Mouse (Mus musculus): Measurements from ENCODE around the gene Atp2b2. TPM values are rescaled to one million over a fixed set of nuclear protein-coding genes. Genes with fewer than 3 reads are reported as not detected.

Gene Atp2b2
- polyA plus RNA-seq, 1 experiment from 2014 or later, result 0.12 TPM

- no peak overlapping the region for H3K4me2 ChIP-seq (ENCODE audit: low read length)
- H3K27me3 ChIP-seq (ENCODE audit: insufficient read depth, low read length), result no peaks in the 10 kb centered on the region
- no peak overlapping the region for H3K9ac ChIP-seq (ENCODE audit: low read depth, low read length)
- DNase-seq (ENCODE audit: low spot score), result peak; percentile 47
- no peak overlapping the region for H3K27ac ChIP-seq
- TF ChIP-seq CTCF (IDR thresholded peaks at IDR 0.05; ENCODE audit: low read depth), result no peak
- WGBS, result 76% methylated on average over 6 of the region's 8 CpGs
- H3K4me3 ChIP-seq (replicated peaks; ENCODE audit: low read depth, low read length), result no peak overlapping the region
- no peak for ATAC-seq (replicated peaks; ENCODE audit: low FRiP score, low read depth)
- no peaks in the 10 kb centered on the region for H3K9me3 ChIP-seq (replicated peaks; ENCODE audit: low read length)
- H3K36me3 ChIP-seq (ENCODE audit: insufficient read depth, low read length), result no peaks in the 10 kb centered on the region
- no peaks in the 10 kb centered on the region for H3K4me1 ChIP-seq (replicated peaks; ENCODE audit: insufficient read depth, low read length)
These were observed 113.1 kb downstream of the Atp2b2 start for GRCm38 (mm10) chr6:113929191-113929875.

GRCm38 (mm10) chr6:113923249-113923648 is 119.2 kb downstream of the Atp2b2 start:
- ATAC-seq (replicated peaks; ENCODE audit: low FRiP score, low read depth), result no peak
- WGBS, result 84% methylated on average over 4 of the region's 4 CpGs

GRCm38 (mm10) chr6:113920466-113920865 is 121.9 kb downstream of the Atp2b2 start:
- Histone ChIP-seq H3K4me2 (ENCODE audit: low read length) (no peak overlapping the region), H3K9ac (ENCODE audit: low read depth, low read length) (no peak overlapping the region), H3K36me3 (ENCODE audit: insufficient read depth, low read length) (no peaks in the 10 kb centered on the region), H3K4me3 (replicated peaks; ENCODE audit: low read depth, low read length) (no peak overlapping the region), H3K9me3 (replicated peaks; ENCODE audit: low read length) (no peaks in the 10 kb centered on the region), H3K4me1 (replicated peaks; ENCODE audit: insufficient read depth, low read length) (no peaks in the 10 kb centered on the region), H3K27ac (no peak overlapping the region), H3K27me3 (ENCODE audit: insufficient read depth, low read length) (no peaks in the 10 kb centered on the region)
- TF ChIP-seq CTCF (IDR thresholded peaks at IDR 0.05; ENCODE audit: low read depth), result no peak
- WGBS, result 63% methylated on average over 4 of the region's 5 CpGs
- DNase-seq (ENCODE audit: low spot score), result no peak
- ATAC-seq (replicated peaks; ENCODE audit: low FRiP score, low read depth), result no peak

More at GRCm38 (mm10) chr6:113923249-113923648, 119.2 kb downstream of the Atp2b2 start:
- Histone ChIP-seq H3K27me3 (ENCODE audit: insufficient read depth, low read length) (no peaks in the 10 kb centered on the region), H3K9ac (ENCODE audit: low read depth, low read length) (no peak overlapping the region), H3K4me3 (replicated peaks; ENCODE audit: low read depth, low read length) (no peak overlapping the region), H3K36me3 (ENCODE audit: insufficient read depth, low read length) (no peaks in the 10 kb centered on the region), H3K27ac (no peak overlapping the region), H3K9me3 (replicated peaks; ENCODE audit: low read length) (no peaks in the 10 kb centered on the region), H3K4me1 (replicated peaks; ENCODE audit: insufficient read depth, low read length) (no peaks in the 10 kb centered on the region), H3K4me2 (ENCODE audit: low read length) (no peak overlapping the region)
- DNase-seq (ENCODE audit: low spot score), result no peak
- no peak for TF ChIP-seq CTCF (IDR thresholded peaks at IDR 0.05; ENCODE audit: low read depth)

GRCm38 (mm10) chr6:113912753-113913152 is 129.7 kb downstream of the Atp2b2 start:
- H3K4me2 ChIP-seq (ENCODE audit: low read length), result no peak overlapping the region
- H3K27me3 ChIP-seq (ENCODE audit: insufficient read depth, low read length), result no peaks in the 10 kb centered on the region
- H3K4me3 ChIP-seq (replicated peaks; ENCODE audit: low read depth, low read length), result no peak overlapping the region
- H3K9me3 ChIP-seq (replicated peaks; ENCODE audit: low read length), result no peaks in the 10 kb centered on the region
- no peak for TF ChIP-seq CTCF (IDR thresholded peaks at IDR 0.05; ENCODE audit: low read depth)
- H3K27ac ChIP-seq, result no peak overlapping the region
- H3K4me1 ChIP-seq (replicated peaks; ENCODE audit: insufficient read depth, low read length), result no peaks in the 10 kb centered on the region
- DNase-seq (ENCODE audit: low spot score) (no peak), ATAC-seq (replicated peaks; ENCODE audit: low FRiP score, low read depth) (no peak)
- no peak overlapping the region for H3K9ac ChIP-seq (ENCODE audit: low read depth, low read length)
- H3K36me3 ChIP-seq (ENCODE audit: insufficient read depth, low read length), result no peaks in the 10 kb centered on the region
- WGBS, result 63% methylated on average over 3 of the region's 3 CpGs

- DNase-seq (ENCODE audit: low spot score) (no peak), ATAC-seq (replicated peaks; ENCODE audit: low FRiP score, low read depth) (no peak)
- H3K27ac ChIP-seq, result no peak overlapping the region
- 76% methylated on average over 16 of the region's 16 CpGs for WGBS
- no peaks in the 10 kb centered on the region for H3K9me3 ChIP-seq (replicated peaks; ENCODE audit: low read length)
- H3K9ac ChIP-seq (ENCODE audit: low read depth, low read length), result no peak overlapping the region
- peak; percentile 57 for TF ChIP-seq CTCF (IDR thresholded peaks at IDR 0.05; ENCODE audit: low read depth)
- no peaks in the 10 kb centered on the region for H3K36me3 ChIP-seq (ENCODE audit: insufficient read depth, low read length)
- H3K4me3 ChIP-seq (replicated peaks; ENCODE audit: low read depth, low read length), result no peak overlapping the region
- no peaks in the 10 kb centered on the region for H3K27me3 ChIP-seq (ENCODE audit: insufficient read depth, low read length)
- H3K4me1 ChIP-seq (replicated peaks; ENCODE audit: insufficient read depth, low read length), result no peaks in the 10 kb centered on the region
- H3K4me2 ChIP-seq (ENCODE audit: low read length), result no peak overlapping the region
These were observed 131.3 kb downstream of the Atp2b2 start for GRCm38 (mm10) chr6:113911094-113911493.

- Histone ChIP-seq H3K4me3 (replicated peaks; ENCODE audit: low read depth, low read length) (no peak overlapping the region), H3K9me3 (replicated peaks; ENCODE audit: low read length) (no peaks in the 10 kb centered on the region), H3K36me3 (ENCODE audit: insufficient read depth, low read length) (no peaks in the 10 kb centered on the region), H3K27me3 (ENCODE audit: insufficient read depth, low read length) (no peaks in the 10 kb centered on the region), H3K9ac (ENCODE audit: low read depth, low read length) (no peak overlapping the region), H3K27ac (no peak overlapping the region), H3K4me2 (ENCODE audit: low read length) (no peak overlapping the region), H3K4me1 (replicated peaks; ENCODE audit: insufficient read depth, low read length) (no peaks in the 10 kb centered on the region)
- ATAC-seq (replicated peaks; ENCODE audit: low FRiP score, low read depth) (no peak), DNase-seq (ENCODE audit: low spot score) (no peak)
- 82% methylated on average over 3 of the region's 3 CpGs for WGBS
- TF ChIP-seq CTCF (IDR thresholded peaks at IDR 0.05; ENCODE audit: low read depth), result no peak
These were observed 131.9 kb downstream of the Atp2b2 start for GRCm38 (mm10) chr6:113910411-113911055.
